Mouse (Mus musculus) urinary bladder, postnatal 4 days (tissue): Measurements from ENCODE around the gene Zbtb37.
"Not testable (repeated sequence)": the region's sequence is repeated elsewhere in the genome, so short reads cannot be mapped to it uniquely, and the experiment has no call there.

Source experiments
- DNase-seq, 2 experiments: peaks; one replicate each; pipeline ENCODE4 v3.0.0; 2021 to 2022; ENCODE audit warnings: low spot score in 2 of 2

The Zbtb37 gene

GRCm38 (mm10) chr1:161032345-161032744 is 2.3 kb downstream of the Zbtb37 start:
- DNase-seq: no peak

GRCm38 (mm10) chr1:161031881-161032280 is 2.8 kb downstream of the Zbtb37 start:
- no peak for DNase-seq

- no peak for DNase-seq
These were observed 4.6 kb downstream of the Zbtb37 start for GRCm38 (mm10) chr1:161030058-161030457.

GRCm38 (mm10) chr1:161028427-161028826 is 6.2 kb downstream of the Zbtb37 start:
- not testable (repeated sequence) for DNase-seq

GRCm38 (mm10) chr1:161027196-161027595 is 7.5 kb downstream of the Zbtb37 start:
- no peak for DNase-seq

- no peak for DNase-seq
These were observed 9.0 kb downstream of the Zbtb37 start for GRCm38 (mm10) chr1:161025410-161026210.

GRCm38 (mm10) chr1:161020051-161020450 is 14.6 kb downstream of the Zbtb37 start:
- no peak for DNase-seq

- no peak for DNase-seq
These were observed 18.3 kb downstream of the Zbtb37 start for GRCm38 (mm10) chr1:161016378-161016777.

- no peak for DNase-seq
These were observed 24.2 kb downstream of the Zbtb37 start for GRCm38 (mm10) chr1:161010436-161010835.

- no peak for DNase-seq
These were observed 26.6 kb downstream of the Zbtb37 start for GRCm38 (mm10) chr1:161008038-161008437.

GRCm38 (mm10) chr1:161006471-161006870 is 28.2 kb downstream of the Zbtb37 start:
- DNase-seq: no peak

GRCm38 (mm10) chr1:161005526-161005925 is 29.1 kb downstream of the Zbtb37 start:
- no peak for DNase-seq

GRCm38 (mm10) chr1:161004942-161005341 is 29.7 kb downstream of the Zbtb37 start:
- DNase-seq: no peak

- no peak for DNase-seq
These were observed 40.8 kb downstream of the Zbtb37 start for GRCm38 (mm10) chr1:160993851-160994250.

- no peak for DNase-seq
These were observed 45.3 kb downstream of the Zbtb37 start for GRCm38 (mm10) chr1:160989395-160989794.

GRCm38 (mm10) chr1:160986881-160987635 is 47.6 kb downstream of the Zbtb37 start:
- no peak for DNase-seq

- no peak for DNase-seq
These were observed 49.2 kb downstream of the Zbtb37 start for GRCm38 (mm10) chr1:160985477-160985876.

- not testable (repeated sequence) for DNase-seq
These were observed 49.9 kb downstream of the Zbtb37 start for GRCm38 (mm10) chr1:160984731-160985130.

GRCm38 (mm10) chr1:160982887-160983286 is 51.8 kb downstream of the Zbtb37 start:
- DNase-seq: no peak

GRCm38 (mm10) chr1:160981337-160981736 is 53.3 kb downstream of the Zbtb37 start:
- no peak for DNase-seq

GRCm38 (mm10) chr1:160980537-160981234 is 54.0 kb downstream of the Zbtb37 start:
- no peak for DNase-seq

- no peak for DNase-seq
These were observed 54.6 kb downstream of the Zbtb37 start for GRCm38 (mm10) chr1:160980021-160980420.
